Mouse (Mus musculus): ENCODE measurements around the gene Enpp1. TPM values are rescaled to one million over a fixed set of nuclear protein-coding genes. Genes with fewer than 3 reads are reported as not detected.

Gene Enpp1
- polyA plus RNA-seq, 1 experiment from 2014 or later: 2.6 TPM

DNA sequence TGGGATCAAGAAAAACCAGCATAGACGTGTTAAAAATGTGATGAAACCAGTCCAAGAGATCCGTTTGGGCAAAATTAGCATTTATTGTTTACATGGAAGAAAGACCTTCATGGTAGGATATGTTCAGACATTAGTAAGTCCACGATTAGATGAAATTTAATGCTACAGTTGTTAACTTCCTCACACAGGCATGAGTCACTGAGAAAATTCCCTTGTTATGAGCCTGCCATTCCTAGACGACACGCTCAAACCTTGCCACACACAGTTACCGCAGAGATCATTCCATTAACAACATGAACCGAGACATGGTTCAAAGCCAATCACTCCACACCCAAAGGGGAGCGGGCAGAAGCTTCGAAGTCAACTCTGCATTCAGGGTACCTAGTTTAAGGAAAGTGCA is 122.7 kb downstream of the Enpp1 start:
- no peaks in the 10 kb centered on the region for H3K36me3 ChIP-seq (replicated peaks)
- no peak overlapping the region for H3K9ac ChIP-seq
- H3K9me3 ChIP-seq: no peaks in the 10 kb centered on the region
- H3K4me2 ChIP-seq: no peak overlapping the region
- no peaks in the 10 kb centered on the region for H3K27me3 ChIP-seq (replicated peaks)
- no peak for ATAC-seq (replicated peaks)
- H3K4me3 ChIP-seq: no peak overlapping the region
- 92% methylated on average over 9 of the region's 9 CpGs for WGBS
- H3K27ac ChIP-seq: no peak overlapping the region
- no peaks in the 10 kb centered on the region for H3K4me1 ChIP-seq

GRCm38 (mm10) chr10:24588824-24589223 is 123.1 kb downstream of the Enpp1 start:
- H3K9ac ChIP-seq: no peak overlapping the region
- WGBS: 86% methylated on average over 4 of the region's 4 CpGs
- no peak overlapping the region for H3K4me2 ChIP-seq
- H3K4me3 ChIP-seq: no peak overlapping the region
- H3K4me1 ChIP-seq: no peaks in the 10 kb centered on the region
- no peaks in the 10 kb centered on the region for H3K36me3 ChIP-seq (replicated peaks)
- H3K27ac ChIP-seq: no peak overlapping the region
- no peaks in the 10 kb centered on the region for H3K27me3 ChIP-seq (replicated peaks)
- H3K9me3 ChIP-seq: no peaks in the 10 kb centered on the region
- ATAC-seq (replicated peaks): no peak

Other genes starting within 250 kb of the Enpp1 start
- 3.5 and 4.6 TPM in 2 replicates for gene Ccn2, start 116.7 kb downstream of the Enpp1 start, polyA plus RNA-seq (2015; fragmentation: Nextera tagmentation; extraction: Ambion mirVana)
- 3.7 and 4.5 TPM in 2 replicates for gene Enpp3, start 130.7 kb upstream of the Enpp1 start, polyA plus RNA-seq (2015; fragmentation: Nextera tagmentation; extraction: Ambion mirVana)
- 28.7 and 29.1 TPM in 2 replicates for gene Med23, start 157.8 kb upstream of the Enpp1 start, polyA plus RNA-seq (2015; fragmentation: Nextera tagmentation; extraction: Ambion mirVana)
- gene Arg1, start 215.3 kb upstream of the Enpp1 start, polyA plus RNA-seq (2015; fragmentation: Nextera tagmentation; extraction: Ambion mirVana): 0.83 and 1.1 TPM in 2 replicates

All from midbrain, embryonic 15.5 days (tissue).